Mouse (Mus musculus) layer of hippocampus, adult 9-10 months (tissue): ENCODE data around the gene Fars2.
"Not testable (repeated sequence)": the region's sequence is repeated elsewhere in the genome, so short reads cannot be mapped to it uniquely, and the experiment has no call there.

Experiments
- DNase-seq: peaks from one replicate; pipeline ENCODE4 v3.0.0; 2022; ENCODE audit warnings: low spot score

Gene Fars2

GRCm38 (mm10) chr13:36140247-36141016 lies 23.2 kb downstream of the Fars2 start:
- no peak for DNase-seq

GRCm38 (mm10) chr13:36145601-36146000 lies 28.4 kb downstream of the Fars2 start:
- DNase-seq, result no peak

GRCm38 (mm10) chr13:36149175-36149939 lies 32.1 kb downstream of the Fars2 start:
- no peak for DNase-seq

- DNase-seq, result no peak
Observed at GRCm38 (mm10) chr13:36150272-36150671, 33.1 kb downstream of the Fars2 start.

DNA sequence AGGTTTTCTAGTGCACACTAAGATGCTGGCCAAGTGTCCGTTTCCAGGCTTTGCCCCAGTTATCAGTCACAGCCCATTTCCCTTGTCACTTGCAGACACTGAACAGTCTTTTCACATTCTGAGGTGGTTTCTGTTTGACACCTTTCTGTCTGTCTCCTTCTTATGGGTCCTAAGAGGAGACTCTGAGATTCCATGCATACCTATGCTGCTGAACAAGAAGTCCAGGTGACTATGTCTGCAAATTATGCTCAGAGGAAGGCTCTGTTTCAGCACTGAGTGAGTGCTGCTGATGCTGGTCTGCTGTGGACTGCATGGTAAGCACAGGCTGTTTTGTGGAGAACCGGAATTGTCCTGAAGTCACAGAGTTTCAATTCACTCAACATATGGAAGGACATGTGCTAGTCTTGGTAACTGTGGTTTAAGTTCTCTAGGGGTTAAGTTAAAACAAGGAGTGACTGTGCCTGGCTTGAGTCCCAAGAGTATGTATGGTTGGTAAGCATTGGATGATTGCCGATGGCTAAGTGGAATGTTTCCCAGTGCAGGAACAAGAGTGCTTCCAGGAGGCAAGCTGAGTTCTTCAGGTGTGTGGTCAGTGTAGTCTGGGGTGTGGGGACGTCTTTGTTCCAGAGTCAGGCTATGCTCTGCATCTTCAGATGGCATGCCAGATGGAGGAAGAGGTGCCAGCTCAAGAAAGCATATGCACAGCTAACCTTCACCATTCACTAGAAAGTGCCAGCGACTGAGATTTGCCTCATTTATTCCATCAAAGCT lies 35.7 kb downstream of the Fars2 start:
- DNase-seq, result no peak

DNA sequence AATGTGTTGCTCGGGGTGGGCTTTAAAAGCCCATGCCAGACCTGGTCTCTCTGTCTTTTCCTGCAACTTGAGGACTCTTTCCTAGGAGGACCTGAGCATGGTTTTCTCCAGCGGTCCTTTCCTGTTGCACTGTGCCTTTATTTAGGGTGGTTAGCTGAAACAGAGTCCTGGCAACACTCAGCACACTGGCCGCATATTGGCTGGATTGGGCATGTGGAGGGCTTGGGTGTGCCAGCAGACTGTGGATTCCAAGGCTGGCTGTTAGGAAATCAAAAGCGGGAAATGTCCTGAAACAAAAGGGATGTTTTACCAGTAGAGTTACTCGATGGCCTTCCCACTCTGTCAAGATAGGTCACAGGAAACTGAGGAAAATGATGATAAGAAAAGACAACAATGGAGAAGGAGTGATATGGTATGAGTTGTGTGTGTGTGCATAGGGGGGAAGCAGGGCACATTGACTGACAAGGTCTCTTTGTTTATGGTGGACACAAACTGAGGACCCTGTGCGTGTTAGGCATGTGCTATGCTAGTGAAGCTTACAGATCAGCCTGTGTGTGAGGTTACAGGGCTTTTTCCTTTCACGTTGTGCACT lies 39.2 kb downstream of the Fars2 start:
- DNase-seq, result no peak

DNA sequence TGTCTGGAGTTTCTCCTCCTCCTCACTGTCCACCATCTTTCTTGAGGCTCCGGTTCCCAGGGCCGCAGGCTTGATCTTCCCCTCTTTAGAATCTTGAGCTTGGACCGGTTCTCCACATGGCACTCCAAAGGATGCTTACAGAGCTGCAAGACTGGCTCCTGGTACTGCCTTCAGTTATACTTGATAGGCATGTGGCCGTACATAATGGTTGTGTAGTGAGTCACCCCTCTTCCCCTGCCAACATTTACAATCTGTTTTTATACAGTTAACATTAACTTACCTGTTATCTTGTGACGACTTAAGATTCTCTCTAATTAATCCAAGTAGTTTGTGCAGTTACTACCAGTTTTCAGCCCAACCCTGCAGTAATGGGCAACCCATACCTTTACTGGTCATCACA lies 46.2 kb downstream of the Fars2 start:
- DNase-seq, result no peak

DNA sequence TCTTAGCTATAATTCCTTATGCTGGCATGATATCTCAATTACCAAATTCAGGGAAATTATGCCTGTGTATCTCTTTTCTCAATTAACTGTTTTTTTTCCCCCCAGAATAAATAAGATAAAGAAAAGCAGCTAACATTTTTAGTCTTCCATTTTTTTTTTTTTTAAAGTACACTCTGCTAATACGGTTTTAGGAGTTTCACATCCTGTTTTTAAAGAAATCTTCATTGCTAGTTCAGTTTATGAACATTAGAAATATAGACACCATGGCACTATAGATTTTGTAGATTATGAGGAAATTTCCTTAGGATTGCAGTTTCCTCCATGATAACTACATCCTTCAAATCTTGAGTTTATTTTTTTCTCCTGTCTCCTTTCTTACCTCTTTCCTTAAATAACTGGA lies 46.7 kb downstream of the Fars2 start:
- no peak for DNase-seq

GRCm38 (mm10) chr13:36172981-36173380 lies 55.8 kb downstream of the Fars2 start:
- DNase-seq, result not testable (repeated sequence)

DNA sequence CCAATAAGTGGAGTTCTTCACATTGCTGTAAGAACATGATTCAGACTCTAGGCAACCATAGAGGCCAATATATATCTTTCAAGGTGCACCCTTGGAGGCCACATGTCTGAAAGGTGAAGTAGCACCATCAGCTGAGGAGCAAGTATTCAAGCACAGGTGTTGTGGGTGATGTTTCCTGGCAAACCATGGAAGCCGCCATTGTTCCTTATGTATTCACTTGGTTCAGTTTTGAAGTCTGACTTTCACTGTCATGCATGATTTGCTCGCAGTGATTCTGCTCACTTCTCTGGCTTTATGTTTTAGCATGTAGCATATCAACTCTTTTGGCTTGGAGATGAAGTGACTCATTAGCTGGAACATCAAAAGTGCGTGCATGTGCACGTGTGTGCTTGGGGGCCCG lies 56.9 kb downstream of the Fars2 start:
- no peak for DNase-seq

DNA sequence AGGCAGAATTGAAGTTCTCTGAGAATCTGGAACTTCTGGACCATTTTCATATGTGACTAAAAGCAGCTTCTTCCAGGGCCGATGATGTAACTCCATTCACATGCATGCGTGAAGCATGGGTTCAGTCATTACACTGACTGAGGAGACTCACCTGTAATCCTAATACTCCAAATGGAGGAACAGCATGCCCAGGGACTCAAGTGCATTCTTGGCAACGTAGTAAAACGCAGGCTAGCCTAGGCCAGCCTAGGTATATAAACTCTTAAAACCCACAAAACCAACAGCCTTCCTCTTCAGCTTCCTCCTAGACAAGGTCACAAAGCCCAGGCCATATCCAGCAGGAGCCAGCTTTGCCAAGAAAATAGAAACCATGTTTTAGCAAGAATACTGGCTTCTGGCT lies 57.6 kb downstream of the Fars2 start:
- no peak for DNase-seq

DNA sequence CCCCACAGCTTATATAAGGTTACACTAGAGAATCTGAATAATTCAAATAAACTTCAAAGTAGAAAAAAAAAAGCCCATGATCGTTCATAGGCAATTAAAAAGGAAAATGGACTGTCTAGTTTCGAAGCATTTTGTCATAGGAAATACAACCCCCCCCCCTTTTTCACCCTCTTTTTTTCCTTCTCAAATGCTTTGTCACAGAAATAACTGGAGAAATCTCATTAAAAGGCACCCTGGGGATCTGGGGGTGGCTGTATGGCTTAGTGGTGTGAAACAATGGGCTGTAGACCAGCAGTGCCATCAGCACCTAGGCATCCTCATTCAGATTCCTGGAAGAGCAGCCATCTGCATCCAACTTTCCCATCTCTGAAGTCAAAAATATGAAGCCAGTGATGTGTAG lies 64.0 kb downstream of the Fars2 start:
- DNase-seq, result no peak

DNA sequence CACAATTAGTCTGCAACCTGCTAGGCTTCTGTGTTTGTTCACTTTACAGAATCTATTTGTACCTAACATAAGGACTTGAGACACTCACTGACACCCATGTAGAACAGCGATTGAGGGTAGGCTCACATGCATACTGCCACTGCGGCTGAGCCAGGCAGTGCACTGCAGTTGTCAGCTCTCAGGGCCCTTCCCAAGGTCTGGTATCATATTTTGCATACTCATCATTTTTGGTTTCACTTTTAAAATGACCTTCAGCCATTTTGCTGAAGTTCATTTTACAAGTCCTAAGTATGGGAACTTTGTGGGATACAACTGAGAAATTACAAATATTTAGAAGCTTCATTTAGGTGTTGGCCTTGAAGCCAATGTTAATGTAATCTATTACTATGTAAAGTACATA lies 73.4 kb downstream of the Fars2 start:
- DNase-seq, result no peak

DNA sequence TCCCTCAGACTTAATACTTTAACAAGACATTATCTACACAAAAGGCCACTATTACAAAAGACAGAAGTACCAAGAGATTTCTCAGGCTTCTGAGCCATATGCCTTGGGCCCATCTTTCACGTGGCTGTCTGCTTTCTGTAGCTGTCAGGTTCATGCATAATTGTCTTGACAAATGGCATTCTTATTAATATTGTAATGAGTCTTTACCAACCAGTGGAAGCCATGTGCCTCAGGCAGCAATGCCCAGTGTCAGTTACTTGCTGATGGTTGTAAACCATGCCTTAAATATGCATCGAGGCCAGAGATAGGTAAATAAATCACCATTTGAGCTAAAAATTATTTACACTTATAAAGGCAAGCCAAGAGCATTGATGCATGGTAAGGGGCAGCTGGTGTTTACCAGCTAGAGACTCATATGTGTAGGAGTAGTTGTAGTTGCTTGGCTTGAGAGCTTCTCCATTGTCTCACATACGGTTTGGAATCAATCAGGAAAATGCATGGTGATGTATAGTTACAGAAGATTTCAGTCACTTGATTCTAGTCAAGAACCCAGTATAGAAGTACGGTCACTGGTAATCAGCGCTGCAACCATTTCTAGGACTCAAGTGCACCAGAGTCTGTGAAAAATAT lies 76.4 kb downstream of the Fars2 start:
- DNase-seq, result no peak

- no peak for DNase-seq
Observed at GRCm38 (mm10) chr13:36199288-36199687, 82.1 kb downstream of the Fars2 start.

GRCm38 (mm10) chr13:36200453-36200852 lies 83.2 kb downstream of the Fars2 start:
- DNase-seq, result no peak

GRCm38 (mm10) chr13:36202496-36202895 lies 85.3 kb downstream of the Fars2 start:
- no peak for DNase-seq

GRCm38 (mm10) chr13:36203014-36203413 lies 85.8 kb downstream of the Fars2 start:
- DNase-seq, result no peak

GRCm38 (mm10) chr13:36204320-36204719 lies 87.1 kb downstream of the Fars2 start:
- no peak for DNase-seq

- no peak for DNase-seq
Observed at GRCm38 (mm10) chr13:36210965-36211364, 93.8 kb downstream of the Fars2 start.

GRCm38 (mm10) chr13:36214056-36214455 lies 96.8 kb downstream of the Fars2 start:
- no peak for DNase-seq

- no peak for DNase-seq
Observed at GRCm38 (mm10) chr13:36216005-36216404, 98.8 kb downstream of the Fars2 start.
